Mouse (Mus musculus): ENCODE data around the gene Tlr6.

DNA sequence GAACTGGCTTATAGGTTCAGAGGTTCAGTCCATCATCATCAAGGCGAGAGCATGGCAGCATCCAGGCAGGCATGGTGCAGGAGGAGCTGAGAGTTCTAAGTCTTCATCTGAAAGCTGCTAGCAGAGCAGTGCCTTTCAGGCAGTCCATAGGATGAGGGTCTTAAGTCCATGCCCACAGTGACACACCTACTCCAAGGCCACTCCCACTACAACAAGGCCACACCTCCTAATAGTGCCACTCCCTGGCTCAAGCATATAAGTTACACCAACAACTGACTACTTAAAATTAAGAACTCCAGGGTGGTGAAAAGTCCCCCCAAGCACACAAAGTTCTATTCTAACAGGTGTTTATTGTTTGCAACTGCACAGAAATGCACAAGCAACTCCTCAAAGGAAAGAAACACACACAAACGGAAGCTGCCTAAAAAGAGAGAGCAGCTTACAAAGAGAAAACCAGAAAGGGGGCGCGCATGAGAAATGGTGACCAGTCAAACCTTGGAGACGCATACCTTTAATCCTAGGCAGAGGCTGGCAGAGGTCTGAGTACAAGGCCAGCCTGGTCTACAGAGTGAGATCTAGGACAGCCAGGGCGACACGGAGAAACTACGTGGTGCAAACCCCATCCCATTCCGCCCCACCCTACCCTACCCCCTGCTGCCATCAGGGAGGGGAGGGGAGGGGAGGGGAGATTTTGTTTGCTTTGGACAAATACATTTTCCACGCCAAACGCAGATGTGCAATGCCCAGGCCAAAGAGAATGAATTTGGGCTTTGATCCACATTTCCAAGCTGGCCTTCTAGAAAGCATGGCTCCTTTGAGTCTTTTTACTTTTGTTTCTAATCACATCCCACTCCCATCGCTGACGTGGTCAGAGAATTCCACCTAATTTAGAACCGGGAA, 9.3 kb upstream of the Tlr6 start:
- TF ChIP-seq CTCF (IDR thresholded peaks at IDR 0.05; ENCODE audit: borderline replicate concordance, insufficient read depth, low read length): no peak
- TF ChIP-seq POLR2A (IDR thresholded peaks at IDR 0.05; ENCODE audit: low read depth, low read length): peak; percentile 50

Data from embryonic fibroblast, embryonic 13.5 days (primary cell).